Mouse (Mus musculus): Measurements from ENCODE around the gene Aida.
"Not testable (repeated sequence)": the region's sequence is repeated elsewhere in the genome, so short reads cannot be mapped to it uniquely, and the experiment has no call there.

Aida gene

GRCm38 (mm10) chr1:183296465-183296864 lies at the start of gene Aida:
TSS of gene Aida (plus strand) at chr1:183296590.
- DNase-seq (ENCODE audit: low read depth), result no peak

GRCm38 (mm10) chr1:183248144-183248543 lies 48.2 kb upstream of the Aida start:
- no peak for DNase-seq (ENCODE audit: low read depth)

GRCm38 (mm10) chr1:183250612-183251011 lies 45.8 kb upstream of the Aida start:
- DNase-seq (ENCODE audit: low read depth), result no peak

GRCm38 (mm10) chr1:183251818-183252217 lies 44.6 kb upstream of the Aida start:
- DNase-seq (ENCODE audit: low read depth), result no peak

GRCm38 (mm10) chr1:183252574-183252973 lies 43.8 kb upstream of the Aida start:
- no peak for DNase-seq (ENCODE audit: low read depth)

- DNase-seq (ENCODE audit: low read depth), result peak; percentile 59
Measured at GRCm38 (mm10) chr1:183264145-183265008, 32.0 kb upstream of the Aida start.

GRCm38 (mm10) chr1:183265921-183266467 lies 30.4 kb upstream of the Aida start:
- DNase-seq (ENCODE audit: low read depth), result no peak

GRCm38 (mm10) chr1:183267666-183268065 lies 28.7 kb upstream of the Aida start:
- DNase-seq (ENCODE audit: low read depth), result no peak

GRCm38 (mm10) chr1:183272867-183273818 lies 23.2 kb upstream of the Aida start:
- peak; percentile 69 for DNase-seq (ENCODE audit: low read depth)

GRCm38 (mm10) chr1:183274385-183274784 lies 22.0 kb upstream of the Aida start:
- DNase-seq (ENCODE audit: low read depth), result no peak

GRCm38 (mm10) chr1:183275763-183276162 lies 20.6 kb upstream of the Aida start:
- no peak for DNase-seq (ENCODE audit: low read depth)

GRCm38 (mm10) chr1:183288351-183288750 lies 8.0 kb upstream of the Aida start:
- DNase-seq (ENCODE audit: low read depth), result peak; percentile 55

- no peak for DNase-seq (ENCODE audit: low read depth)
Measured at GRCm38 (mm10) chr1:183289576-183289975, 6.8 kb upstream of the Aida start.

- peak; percentile 96 for DNase-seq (ENCODE audit: low read depth)
Measured at GRCm38 (mm10) chr1:183296877-183297383, 540 bp downstream of the Aida start, which contains the start of gene Brox. TSS of gene Brox (minus strand) at chr1:183297269.

- peak; percentile 54 for DNase-seq (ENCODE audit: low read depth)
Measured at GRCm38 (mm10) chr1:183297473-183297885, 1.1 kb downstream of the Aida start.

GRCm38 (mm10) chr1:183297886-183298489 lies 1.6 kb downstream of the Aida start:
- peak; percentile 73 for DNase-seq (ENCODE audit: low read depth)

- peak; percentile 95 for DNase-seq (ENCODE audit: low read depth)
Measured at GRCm38 (mm10) chr1:183299161-183299560, 2.8 kb downstream of the Aida start.

- DNase-seq (ENCODE audit: low read depth), result no peak
Measured at GRCm38 (mm10) chr1:183307555-183307954, 11.2 kb downstream of the Aida start.

GRCm38 (mm10) chr1:183308476-183308875 lies 12.1 kb downstream of the Aida start:
- DNase-seq (ENCODE audit: low read depth), result no peak

GRCm38 (mm10) chr1:183309601-183310000 lies 13.2 kb downstream of the Aida start:
- not testable (repeated sequence) for DNase-seq (ENCODE audit: low read depth)

- no peak for DNase-seq (ENCODE audit: low read depth)
Measured at GRCm38 (mm10) chr1:183312076-183312475, 15.7 kb downstream of the Aida start.

- peak; percentile 45 for DNase-seq (ENCODE audit: low read depth)
Measured at GRCm38 (mm10) chr1:183315783-183316182, 19.4 kb downstream of the Aida start.

All from NIH3T3 (cell line).